Mouse (Mus musculus): ENCODE results near the gene Rxfp3. TPM values are rescaled to one million over a fixed set of nuclear protein-coding genes. Genes with fewer than 3 reads are reported as not detected.

Rxfp3 gene
- polyA plus RNA-seq (2015; fragmentation: Nextera tagmentation; extraction: Ambion mirVana): not detected in 2 replicates

DNA sequence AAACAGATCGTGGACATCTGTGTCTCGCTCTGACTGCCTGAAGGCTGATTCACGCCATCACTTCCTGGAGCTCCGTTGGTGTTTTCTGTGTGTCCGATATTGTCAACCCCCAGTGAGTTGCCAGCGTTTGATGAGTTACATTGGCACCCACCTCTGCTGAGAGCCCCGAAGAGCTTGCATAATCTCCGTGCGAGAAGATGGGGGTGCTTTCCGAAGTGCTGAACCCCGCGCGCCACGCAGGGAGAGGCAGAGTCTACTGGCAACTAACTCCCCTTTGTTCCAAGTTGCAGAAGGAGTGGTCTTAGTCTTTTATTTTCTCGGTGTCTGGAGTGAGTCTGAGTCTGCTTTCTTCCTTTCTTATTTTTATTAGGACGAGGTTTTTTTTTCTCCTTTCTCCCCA lies at the start of gene Rxfp3:
Rxfp3 (minus strand) TSS at position 281 of the 400 bp plus-strand sequence.
- Histone ChIP-seq H3K9ac (ENCODE audit: low read depth, low read length) (no peak within 1 kb of the TSS), H3K4me2 (ENCODE audit: low read depth, low read length) (peak within 1 kb of the TSS; percentile 50), H3K9me3 (replicated peaks; ENCODE audit: control insufficient read depth, low read length) (no peaks in the 10 kb centered on the region), H3K27me3 (ENCODE audit: control insufficient read depth, insufficient read depth, low read depth, low read length) (peaks cover 27% of the 10 kb centered on the region), H3K4me1 (ENCODE audit: control insufficient read depth, low read depth, low read length) (no peaks in the 10 kb centered on the region), H3K27ac (ENCODE audit: low read length) (no peak within 1 kb of the TSS), H3K4me3 (ENCODE audit: low read depth, low read length) (peak within 1 kb of the TSS; percentile 43), H3K36me3 (ENCODE audit: control insufficient read depth, insufficient read depth) (no peaks in the 10 kb centered on the region)
- ATAC-seq (ENCODE audit: low read depth): no peak
- 4% methylated on average over 16 of the region's 16 CpGs for WGBS (ENCODE audit: insufficient replicate concordance)

- H3K27ac ChIP-seq (ENCODE audit: low read length): no peak overlapping the region
- no peaks in the 10 kb centered on the region for H3K4me1 ChIP-seq (ENCODE audit: control insufficient read depth, low read depth, low read length)
- ATAC-seq (ENCODE audit: low read depth): no peak
- no peak overlapping the region for H3K4me3 ChIP-seq (ENCODE audit: low read depth, low read length)
- no peak overlapping the region for H3K4me2 ChIP-seq (ENCODE audit: low read depth, low read length)
- H3K9me3 ChIP-seq (replicated peaks; ENCODE audit: control insufficient read depth, low read length): no peaks in the 10 kb centered on the region
- no peaks in the 10 kb centered on the region for H3K27me3 ChIP-seq (ENCODE audit: control insufficient read depth, insufficient read depth, low read depth, low read length)
- H3K9ac ChIP-seq (ENCODE audit: low read depth, low read length): no peak overlapping the region
- 55% methylated on average over 1 of the region's 1 CpGs for WGBS (ENCODE audit: insufficient replicate concordance)
- no peaks in the 10 kb centered on the region for H3K36me3 ChIP-seq (ENCODE audit: control insufficient read depth, insufficient read depth)
Observed at GRCm38 (mm10) chr15:11084993-11085365, 47.2 kb upstream of the Rxfp3 start.

DNA sequence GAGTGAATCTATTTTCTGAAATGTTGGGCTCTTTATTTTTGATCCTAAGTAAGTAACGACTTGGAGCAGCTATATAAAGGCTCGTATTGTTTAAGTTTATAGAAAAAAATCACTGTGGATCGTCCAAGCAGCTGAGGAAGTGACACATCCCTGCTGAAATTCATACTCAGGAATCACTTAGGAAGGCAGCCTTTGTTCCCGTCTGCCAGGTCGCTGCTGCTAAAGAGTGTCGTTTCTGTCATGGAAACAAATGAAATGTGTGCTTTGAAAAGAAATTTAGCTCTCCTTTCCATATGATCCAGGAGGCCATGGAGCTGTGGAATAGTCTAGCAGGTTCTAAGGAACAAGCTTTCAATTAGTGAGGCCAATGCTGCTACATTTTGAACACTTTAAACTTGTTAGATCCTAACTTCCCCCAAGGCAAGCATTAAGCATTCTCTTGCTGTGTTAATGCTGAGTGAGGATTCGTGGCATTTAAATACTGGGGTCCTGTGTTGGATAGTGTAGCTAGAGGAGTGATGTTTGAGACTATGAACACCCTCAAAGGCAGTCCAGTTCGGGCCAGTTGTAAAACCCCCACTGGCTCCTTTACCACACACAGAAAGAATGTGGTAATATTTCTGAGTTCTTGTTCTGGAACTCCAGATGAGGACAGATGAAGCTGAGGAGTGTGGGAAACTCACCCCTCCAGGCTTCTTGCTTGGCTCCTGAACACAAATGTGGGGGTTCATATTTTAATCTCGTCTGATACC lies 46.6 kb upstream of the Rxfp3 start:
- H3K4me3 ChIP-seq (ENCODE audit: low read depth, low read length): no peak overlapping the region
- no peak overlapping the region for H3K4me2 ChIP-seq (ENCODE audit: low read depth, low read length)
- H3K27ac ChIP-seq (ENCODE audit: low read length): no peak overlapping the region
- H3K27me3 ChIP-seq (ENCODE audit: control insufficient read depth, insufficient read depth, low read depth, low read length): no peaks in the 10 kb centered on the region
- no peaks in the 10 kb centered on the region for H3K4me1 ChIP-seq (ENCODE audit: control insufficient read depth, low read depth, low read length)
- ATAC-seq (ENCODE audit: low read depth): no peak
- no peak overlapping the region for H3K9ac ChIP-seq (ENCODE audit: low read depth, low read length)
- H3K36me3 ChIP-seq (ENCODE audit: control insufficient read depth, insufficient read depth): no peaks in the 10 kb centered on the region
- no peaks in the 10 kb centered on the region for H3K9me3 ChIP-seq (replicated peaks; ENCODE audit: control insufficient read depth, low read length)
- WGBS (ENCODE audit: insufficient replicate concordance): 30% methylated on average over 9 of the region's 9 CpGs

GRCm38 (mm10) chr15:11083678-11084077 lies 45.9 kb upstream of the Rxfp3 start:
- H3K4me3 ChIP-seq (ENCODE audit: low read depth, low read length): no peak overlapping the region
- 71% methylated on average over 3 of the region's 3 CpGs for whole genome bisulfite sequencing (ENCODE audit: insufficient replicate concordance)
- no peaks in the 10 kb centered on the region for H3K36me3 ChIP-seq (ENCODE audit: control insufficient read depth, insufficient read depth)
- no peak overlapping the region for H3K9ac ChIP-seq (ENCODE audit: low read depth, low read length)
- H3K4me2 ChIP-seq (ENCODE audit: low read depth, low read length): no peak overlapping the region
- no peak for ATAC-seq (ENCODE audit: low read depth)
- H3K4me1 ChIP-seq (ENCODE audit: control insufficient read depth, low read depth, low read length): no peaks in the 10 kb centered on the region
- H3K27me3 ChIP-seq (ENCODE audit: control insufficient read depth, insufficient read depth, low read depth, low read length): no peaks in the 10 kb centered on the region
- H3K9me3 ChIP-seq (replicated peaks; ENCODE audit: control insufficient read depth, low read length): no peaks in the 10 kb centered on the region
- no peak overlapping the region for H3K27ac ChIP-seq (ENCODE audit: low read length)

DNA sequence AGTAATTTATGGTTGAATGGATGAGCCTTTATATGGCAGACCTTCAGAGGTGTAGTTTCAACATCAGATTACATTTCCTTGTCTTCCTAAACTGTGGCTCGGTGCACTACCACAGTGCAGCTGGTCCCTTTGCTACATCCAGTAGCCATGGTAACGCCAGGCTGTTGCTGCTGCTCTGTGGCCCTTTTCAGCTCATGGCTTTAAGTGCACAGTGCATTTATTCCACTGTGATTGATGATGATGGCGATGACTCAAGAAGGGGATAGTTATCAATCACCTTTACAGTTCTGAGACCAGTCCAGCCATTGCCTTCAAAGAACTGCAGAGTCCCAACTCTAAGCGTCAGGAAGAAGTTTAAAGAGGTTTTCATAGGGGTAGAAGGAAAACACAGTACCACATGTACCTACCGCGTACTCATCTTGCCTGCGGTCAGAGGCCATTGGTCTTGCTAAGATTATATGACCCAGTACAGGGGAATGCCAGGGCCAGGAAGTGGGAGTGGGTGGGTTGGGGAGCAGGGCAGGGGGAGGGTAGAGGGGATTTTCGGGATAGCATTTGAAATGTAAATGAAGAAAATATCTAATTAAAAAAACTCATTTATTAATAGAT lies 45.3 kb upstream of the Rxfp3 start:
- H3K9me3 ChIP-seq (replicated peaks; ENCODE audit: control insufficient read depth, low read length): no peaks in the 10 kb centered on the region

DNA sequence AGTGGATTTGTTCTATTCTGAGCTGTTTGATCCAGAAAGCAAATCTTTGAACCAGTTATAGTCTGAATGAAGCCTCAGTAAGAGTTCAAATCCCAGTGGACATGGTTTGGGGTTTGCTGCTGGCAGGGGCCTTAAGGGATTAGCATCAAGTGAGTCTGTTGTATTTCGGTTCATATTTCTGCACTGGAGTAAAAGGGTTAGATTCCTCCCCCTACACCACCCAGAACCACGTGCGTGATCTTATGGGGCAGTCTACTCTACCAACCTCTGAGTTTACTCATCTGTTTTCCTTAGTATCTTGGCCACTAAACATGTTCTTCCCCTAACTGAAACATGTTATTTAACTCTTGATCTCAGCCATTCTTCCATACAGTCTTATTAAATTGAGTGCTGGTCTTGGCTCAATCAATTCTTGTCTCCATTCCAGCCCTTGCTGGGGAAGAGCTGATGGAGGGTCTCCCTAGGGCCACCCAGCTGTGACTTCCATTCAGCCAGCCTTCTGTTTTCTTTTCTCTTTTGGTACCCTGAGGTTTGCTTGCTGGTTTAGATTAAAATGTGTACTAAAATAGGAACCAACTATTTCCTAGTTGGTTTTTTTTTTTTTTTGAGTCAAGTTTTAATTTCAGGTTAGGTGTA lies 38.1 kb upstream of the Rxfp3 start:
- no peaks in the 10 kb centered on the region for H3K27me3 ChIP-seq (ENCODE audit: control insufficient read depth, insufficient read depth, low read depth, low read length)
- no peaks in the 10 kb centered on the region for H3K9me3 ChIP-seq (replicated peaks; ENCODE audit: control insufficient read depth, low read length)
- ATAC-seq (ENCODE audit: low read depth): no peak
- no peak overlapping the region for H3K9ac ChIP-seq (ENCODE audit: low read depth, low read length)
- H3K4me1 ChIP-seq (ENCODE audit: control insufficient read depth, low read depth, low read length): no peaks in the 10 kb centered on the region
- H3K36me3 ChIP-seq (ENCODE audit: control insufficient read depth, insufficient read depth): no peaks in the 10 kb centered on the region
- no peak overlapping the region for H3K27ac ChIP-seq (ENCODE audit: low read length)
- no peak overlapping the region for H3K4me3 ChIP-seq (ENCODE audit: low read depth, low read length)
- WGBS (ENCODE audit: insufficient replicate concordance): 53% methylated on average over 3 of the region's 3 CpGs
- H3K4me2 ChIP-seq (ENCODE audit: low read depth, low read length): no peak overlapping the region

More for the DNA sequence above, 45.3 kb upstream of the Rxfp3 start:
- Histone ChIP-seq H3K36me3 (ENCODE audit: control insufficient read depth, insufficient read depth) (no peaks in the 10 kb centered on the region), H3K4me3 (ENCODE audit: low read depth, low read length) (no peak overlapping the region), H3K9ac (ENCODE audit: low read depth, low read length) (no peak overlapping the region), H3K27ac (ENCODE audit: low read length) (no peak overlapping the region), H3K4me2 (ENCODE audit: low read depth, low read length) (no peak overlapping the region), H3K4me1 (ENCODE audit: control insufficient read depth, low read depth, low read length) (no peaks in the 10 kb centered on the region), H3K27me3 (ENCODE audit: control insufficient read depth, insufficient read depth, low read depth, low read length) (no peaks in the 10 kb centered on the region)
- WGBS (ENCODE audit: insufficient replicate concordance): 69% methylated on average over 8 of the region's 8 CpGs
- no peak for ATAC-seq (ENCODE audit: low read depth)

GRCm38 (mm10) chr15:11067891-11068290 lies 30.1 kb upstream of the Rxfp3 start:
- Histone ChIP-seq H3K9ac (ENCODE audit: low read depth, low read length) (no peak overlapping the region), H3K4me2 (ENCODE audit: low read depth, low read length) (no peak overlapping the region), H3K36me3 (ENCODE audit: control insufficient read depth, insufficient read depth) (no peaks in the 10 kb centered on the region), H3K9me3 (replicated peaks; ENCODE audit: control insufficient read depth, low read length) (no peaks in the 10 kb centered on the region), H3K4me1 (ENCODE audit: control insufficient read depth, low read depth, low read length) (no peaks in the 10 kb centered on the region), H3K4me3 (ENCODE audit: low read depth, low read length) (no peak overlapping the region), H3K27ac (ENCODE audit: low read length) (no peak overlapping the region), H3K27me3 (ENCODE audit: control insufficient read depth, insufficient read depth, low read depth, low read length) (no peaks in the 10 kb centered on the region)
- ATAC-seq (ENCODE audit: low read depth): no peak
- WGBS (ENCODE audit: insufficient replicate concordance): 59% methylated on average over 7 of the region's 7 CpGs

- Histone ChIP-seq H3K27ac (ENCODE audit: low read length) (no peak overlapping the region), H3K36me3 (ENCODE audit: control insufficient read depth, insufficient read depth) (no peaks in the 10 kb centered on the region), H3K27me3 (ENCODE audit: control insufficient read depth, insufficient read depth, low read depth, low read length) (no peaks in the 10 kb centered on the region), H3K4me2 (ENCODE audit: low read depth, low read length) (peak overlapping the region; percentile 46; the same call in 1 of the 2 replicates), H3K4me1 (ENCODE audit: control insufficient read depth, low read depth, low read length) (no peaks in the 10 kb centered on the region), H3K9ac (ENCODE audit: low read depth, low read length) (no peak overlapping the region), H3K4me3 (ENCODE audit: low read depth, low read length) (peak overlapping the region; percentile 39; the same call in 1 of the 2 replicates), H3K9me3 (replicated peaks; ENCODE audit: control insufficient read depth, low read length) (no peaks in the 10 kb centered on the region)
- no peak for ATAC-seq (ENCODE audit: low read depth)
- 23% methylated on average over 5 of the region's 5 CpGs for whole genome bisulfite sequencing (ENCODE audit: insufficient replicate concordance)
Observed at GRCm38 (mm10) chr15:11066299-11066698, 28.5 kb upstream of the Rxfp3 start.
